Mouse (Mus musculus): Measurements from ENCODE around the gene Gm49776. TPM values are rescaled to one million over a fixed set of nuclear protein-coding genes. Genes with fewer than 3 reads are reported as not detected.

Gm49776 gene
- polyA plus RNA-seq, 1 experiment: not detected

DNA sequence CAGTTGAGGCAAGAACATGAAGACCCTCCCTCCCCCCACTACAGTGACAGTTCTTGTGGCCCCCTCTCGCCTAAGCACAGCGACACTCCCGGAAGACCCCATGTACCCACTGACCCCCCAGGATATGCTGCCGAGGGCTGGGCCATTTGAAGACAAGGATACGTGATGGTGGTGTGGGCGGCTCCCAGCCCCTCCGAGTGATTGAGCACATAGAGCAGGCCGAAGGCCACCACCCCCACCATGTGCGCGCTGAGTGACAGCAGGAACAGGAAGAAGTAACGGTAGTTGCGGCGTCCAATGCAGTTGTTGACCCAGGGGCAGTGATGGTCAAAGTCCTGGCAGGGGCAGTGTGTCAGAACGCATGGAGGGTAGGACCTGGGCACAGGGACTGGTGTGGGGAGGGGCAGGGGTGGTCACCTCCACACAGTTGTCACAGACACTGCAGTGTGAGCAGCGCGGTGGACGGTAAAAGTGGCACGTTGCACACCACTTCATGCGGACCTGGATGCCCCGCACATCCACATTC lies 30.2 kb downstream of the Gm49776 start:
- Histone ChIP-seq H3K4me3 (ENCODE audit: insufficient read depth, low read length) (no peak overlapping the region), H3K27ac (ENCODE audit: insufficient read depth, low read length) (no peak overlapping the region), H3K4me1 (ENCODE audit: control insufficient read depth, insufficient read depth, low read length) (peaks cover 19% of the 10 kb centered on the region)
- TF ChIP-seq CTCF (IDR thresholded peaks at IDR 0.05; ENCODE audit: extremely low read depth, insufficient read depth, low read length) (no peak), POLR2A (IDR thresholded peaks at IDR 0.05; ENCODE audit: extremely low read depth, insufficient read depth, low read length) (no peak)

- Histone ChIP-seq H3K4me1 (ENCODE audit: control insufficient read depth, insufficient read depth, low read length) (peaks cover 19% of the 10 kb centered on the region), H3K4me3 (ENCODE audit: insufficient read depth, low read length) (no peak overlapping the region), H3K27ac (ENCODE audit: insufficient read depth, low read length) (no peak overlapping the region)
- TF ChIP-seq CTCF (IDR thresholded peaks at IDR 0.05; ENCODE audit: extremely low read depth, insufficient read depth, low read length) (no peak), POLR2A (IDR thresholded peaks at IDR 0.05; ENCODE audit: extremely low read depth, insufficient read depth, low read length) (no peak)
Observed at GRCm38 (mm10) chr16:18227187-18227586, 30.9 kb downstream of the Gm49776 start.

DNA sequence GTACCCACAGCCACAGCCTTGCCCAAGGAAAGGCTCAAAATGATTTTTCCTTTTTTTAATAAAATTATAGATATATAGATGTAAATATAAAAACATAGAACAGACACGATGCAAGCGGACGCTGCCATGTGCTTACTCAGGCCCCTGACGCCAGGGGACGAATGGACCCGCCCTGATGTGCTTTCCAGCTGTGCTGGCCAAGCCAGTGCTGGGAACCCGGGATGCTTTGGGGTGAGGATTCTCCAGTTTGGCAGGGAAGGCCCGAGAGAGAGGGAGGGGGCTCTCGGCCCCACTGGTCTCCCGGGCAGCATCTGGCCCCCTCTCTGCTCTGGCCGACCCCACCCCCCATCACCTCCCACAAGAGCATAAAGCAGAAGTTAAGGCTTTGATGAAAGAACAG lies 35.9 kb downstream of the Gm49776 start:
- no peak for TF ChIP-seq CTCF (IDR thresholded peaks at IDR 0.05; ENCODE audit: extremely low read depth, insufficient read depth, low read length)
- TF ChIP-seq POLR2A (IDR thresholded peaks at IDR 0.05; ENCODE audit: extremely low read depth, insufficient read depth, low read length): no peak
- H3K4me3 ChIP-seq (ENCODE audit: insufficient read depth, low read length): no peak overlapping the region
- H3K27ac ChIP-seq (ENCODE audit: insufficient read depth, low read length): no peak overlapping the region
- no peaks in the 10 kb centered on the region; the same call in 1 of the 2 replicates for H3K4me1 ChIP-seq (ENCODE audit: control insufficient read depth, insufficient read depth, low read length)

- Histone ChIP-seq H3K27ac (ENCODE audit: insufficient read depth, low read length) (no peak overlapping the region), H3K4me1 (ENCODE audit: control insufficient read depth, insufficient read depth, low read length) (no peaks in the 10 kb centered on the region; the same call in 1 of the 2 replicates), H3K4me3 (ENCODE audit: insufficient read depth, low read length) (no peak overlapping the region)
- no peak for TF ChIP-seq POLR2A (IDR thresholded peaks at IDR 0.05; ENCODE audit: extremely low read depth, insufficient read depth, low read length)
- TF ChIP-seq CTCF (IDR thresholded peaks at IDR 0.05; ENCODE audit: extremely low read depth, insufficient read depth, low read length): no peak
Observed at GRCm38 (mm10) chr16:18221543-18221898, 36.6 kb downstream of the Gm49776 start.

GRCm38 (mm10) chr16:18220856-18221542 lies 37.1 kb downstream of the Gm49776 start:
- H3K27ac ChIP-seq (ENCODE audit: insufficient read depth, low read length): no peak overlapping the region
- no peak overlapping the region for H3K4me3 ChIP-seq (ENCODE audit: insufficient read depth, low read length)
- TF ChIP-seq CTCF (IDR thresholded peaks at IDR 0.05; ENCODE audit: extremely low read depth, insufficient read depth, low read length) (no peak), POLR2A (IDR thresholded peaks at IDR 0.05; ENCODE audit: extremely low read depth, insufficient read depth, low read length) (no peak)
- H3K4me1 ChIP-seq (ENCODE audit: control insufficient read depth, insufficient read depth, low read length): no peaks in the 10 kb centered on the region; the same call in 1 of the 2 replicates

DNA sequence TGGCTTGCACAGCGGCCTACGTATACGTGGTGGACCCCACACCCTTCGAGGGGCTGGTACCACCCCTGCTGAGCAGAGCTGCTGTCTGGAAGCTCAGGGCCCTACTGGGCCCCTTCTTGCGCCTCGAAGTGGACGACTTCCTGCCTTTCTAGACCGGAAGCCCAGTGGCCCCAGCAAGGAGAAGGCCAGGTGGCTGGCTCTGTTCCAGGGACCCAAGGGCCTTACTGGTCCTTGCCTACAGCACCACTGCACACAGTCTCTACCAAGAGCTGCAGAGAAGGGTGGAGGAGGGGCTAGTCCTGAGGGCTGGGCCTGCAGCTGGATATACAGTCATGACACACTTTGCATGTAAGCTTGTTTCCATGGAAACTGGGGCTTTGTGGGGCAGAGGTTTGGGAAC lies 38.1 kb downstream of the Gm49776 start:
- no peak overlapping the region for H3K27ac ChIP-seq (ENCODE audit: insufficient read depth, low read length)
- TF ChIP-seq CTCF (IDR thresholded peaks at IDR 0.05; ENCODE audit: extremely low read depth, insufficient read depth, low read length) (no peak), POLR2A (IDR thresholded peaks at IDR 0.05; ENCODE audit: extremely low read depth, insufficient read depth, low read length) (peak; percentile 28; the same call in 1 of the 2 replicates)
- H3K4me1 ChIP-seq (ENCODE audit: control insufficient read depth, insufficient read depth, low read length): no peaks in the 10 kb centered on the region; the same call in 1 of the 2 replicates
- H3K4me3 ChIP-seq (ENCODE audit: insufficient read depth, low read length): no peak overlapping the region

DNA sequence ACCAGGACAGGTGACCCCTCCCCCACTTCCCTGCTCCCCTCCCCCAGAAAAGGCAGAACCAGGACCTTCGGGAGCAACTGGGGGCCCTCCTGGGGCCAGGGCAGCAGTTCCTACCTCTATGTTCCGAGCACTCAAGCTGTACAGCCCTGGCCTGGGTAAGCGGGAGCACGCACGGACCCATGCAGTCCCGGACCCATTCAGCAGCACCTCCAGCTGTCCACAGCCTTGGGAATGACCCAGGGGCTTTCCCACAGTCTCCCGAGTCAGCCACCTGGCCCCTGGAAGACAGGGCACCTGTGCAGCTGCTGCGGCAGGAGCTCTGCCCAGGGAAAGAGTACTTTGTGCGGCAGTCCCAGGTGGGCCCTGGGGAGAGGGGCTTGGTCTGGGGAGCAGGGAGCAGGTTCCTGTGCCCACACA lies 39.5 kb downstream of the Gm49776 start:
- Histone ChIP-seq H3K4me3 (ENCODE audit: insufficient read depth, low read length) (no peak overlapping the region), H3K4me1 (ENCODE audit: control insufficient read depth, insufficient read depth, low read length) (peaks cover 5% of the 10 kb centered on the region), H3K27ac (ENCODE audit: insufficient read depth, low read length) (no peak overlapping the region)
- no peak for TF ChIP-seq POLR2A (IDR thresholded peaks at IDR 0.05; ENCODE audit: extremely low read depth, insufficient read depth, low read length)
- no peak for TF ChIP-seq CTCF (IDR thresholded peaks at IDR 0.05; ENCODE audit: extremely low read depth, insufficient read depth, low read length)

GRCm38 (mm10) chr16:18217579-18217978 lies 40.5 kb downstream of the Gm49776 start, which contains the start of gene Ccdc188:
Ccdc188 (plus strand) TSS chr16:18217879.
- Histone ChIP-seq H3K27ac (ENCODE audit: insufficient read depth, low read length) (no peak within 1 kb of the TSS), H3K4me1 (ENCODE audit: control insufficient read depth, insufficient read depth, low read length) (peaks cover 5% of the 10 kb centered on the region), H3K4me3 (ENCODE audit: insufficient read depth, low read length) (no peak within 1 kb of the TSS)
- TF ChIP-seq POLR2A (IDR thresholded peaks at IDR 0.05; ENCODE audit: extremely low read depth, insufficient read depth, low read length) (no peak), CTCF (IDR thresholded peaks at IDR 0.05; ENCODE audit: extremely low read depth, insufficient read depth, low read length) (no peak)

- TF ChIP-seq POLR2A (IDR thresholded peaks at IDR 0.05; ENCODE audit: extremely low read depth, insufficient read depth, low read length): no peak
- TF ChIP-seq CTCF (IDR thresholded peaks at IDR 0.05; ENCODE audit: extremely low read depth, insufficient read depth, low read length): no peak
- Histone ChIP-seq H3K4me1 (ENCODE audit: control insufficient read depth, insufficient read depth, low read length) (peaks cover 5% of the 10 kb centered on the region), H3K4me3 (ENCODE audit: insufficient read depth, low read length) (no peak overlapping the region), H3K27ac (ENCODE audit: insufficient read depth, low read length) (no peak overlapping the region)
Observed at GRCm38 (mm10) chr16:18214858-18215257, 43.3 kb downstream of the Gm49776 start.

GRCm38 (mm10) chr16:18213689-18214088 lies 44.4 kb downstream of the Gm49776 start:
- Histone ChIP-seq H3K4me3 (ENCODE audit: insufficient read depth, low read length) (peak overlapping the region; percentile 8; the same call in 1 of the 2 replicates), H3K4me1 (ENCODE audit: control insufficient read depth, insufficient read depth, low read length) (peaks cover 5% of the 10 kb centered on the region), H3K27ac (ENCODE audit: insufficient read depth, low read length) (peak overlapping the region; percentile 34; the same call in 1 of the 2 replicates)
- TF ChIP-seq CTCF (IDR thresholded peaks at IDR 0.05; ENCODE audit: extremely low read depth, insufficient read depth, low read length) (no peak), POLR2A (IDR thresholded peaks at IDR 0.05; ENCODE audit: extremely low read depth, insufficient read depth, low read length) (peak; percentile 46; the same call in 1 of the 2 replicates)
